Mouse (Mus musculus): ENCODE results near the gene Ttc28.

DNA sequence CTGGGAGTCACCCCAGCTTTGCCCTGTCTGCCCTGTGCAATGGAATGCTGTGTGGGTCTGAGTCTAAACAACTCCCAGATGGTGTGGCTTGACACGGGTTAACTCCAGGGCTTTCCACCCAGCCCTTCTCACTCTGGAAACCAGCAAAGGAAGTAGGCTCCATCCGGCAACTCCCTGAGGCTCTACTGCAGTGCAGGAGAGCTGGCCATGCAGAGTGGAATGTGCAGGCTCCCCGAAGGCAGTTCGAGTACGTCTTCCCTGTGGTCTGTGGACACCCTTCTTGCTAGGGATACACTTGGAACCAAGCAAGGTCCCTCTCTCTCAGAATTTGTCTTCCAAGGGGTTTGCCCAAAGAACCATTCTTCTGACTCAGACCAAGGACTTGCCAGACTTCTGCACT, 348.2 kb downstream of the Ttc28 start:
- no peak for TF ChIP-seq POLR2A (IDR thresholded peaks at IDR 0.05; ENCODE audit: borderline replicate concordance, insufficient read depth, low read length)
- TF ChIP-seq CTCF (IDR thresholded peaks at IDR 0.05; ENCODE audit: borderline replicate concordance, insufficient read depth, low read depth, low read length), result no peak
